ENCODE assay signal across 8 mouse cellular contexts in the genomic region with DNA sequence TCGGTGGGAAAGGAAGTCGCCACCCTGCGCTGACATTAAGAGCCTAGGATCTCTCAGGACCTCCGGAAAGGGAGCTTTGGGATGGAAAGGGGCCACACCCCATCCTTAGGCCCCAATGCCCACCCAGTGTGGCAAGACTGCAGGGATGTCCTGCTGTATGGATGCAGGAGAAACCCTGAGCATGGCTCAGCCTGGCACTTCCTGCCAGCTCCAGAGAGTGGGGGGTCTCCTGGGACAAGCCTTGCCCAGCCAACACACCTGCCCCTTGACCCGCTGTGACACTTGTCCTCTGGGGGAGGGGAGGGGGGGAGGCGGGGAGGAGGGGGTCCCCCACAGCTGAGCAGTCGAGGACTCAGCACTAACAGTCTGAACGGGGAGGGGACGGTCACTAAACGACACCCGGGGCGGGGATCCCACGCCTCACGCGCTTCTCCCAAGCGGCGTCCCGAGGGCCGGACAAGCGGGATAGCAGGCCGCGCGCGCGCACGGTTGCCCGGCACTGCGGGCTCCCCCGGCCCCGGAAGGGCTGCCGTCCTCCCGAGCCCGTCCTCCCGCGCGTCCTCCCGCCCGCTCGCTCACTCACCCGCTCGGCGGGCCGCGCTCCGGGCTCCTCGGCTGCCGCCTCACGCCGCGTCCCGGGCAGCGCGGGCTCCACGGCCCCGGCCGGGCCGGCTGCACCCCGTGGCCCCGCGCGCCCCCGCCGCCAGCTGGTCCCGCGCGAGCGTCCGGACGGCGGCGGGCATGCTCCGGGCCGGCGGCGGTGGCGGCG. TPM values are rescaled to one million over a fixed set of nuclear protein-coding genes. Genes with fewer than 3 reads are reported as not detected.
A peak's percentile ranks its signal among the peaks of the same experiment; 100 is the strongest.
DNase-seq lines count a peak whose midpoint lies in the region; ATAC-seq and TF ChIP-seq lines count a peak whose summit lies in the region.

No protein-coding gene starts in this region.

- ATAC-seq in inflammation-experienced regulatory T-cells, adult 6 months, result peak; percentile 36
- ATAC-seq in liver, embryonic 14.5 days (ENCODE audit: insufficient read depth), result peak; percentile 49
- peak; percentile 71 for ATAC-seq in neural tube, embryonic 13.5 days (ENCODE audit: low read depth)

- H3K27me3 ChIP-seq in liver, embryonic 14.5 days (ENCODE audit: control insufficient read depth, insufficient read depth, low read length), result no peaks in the 10 kb centered on the region
- no peaks in the 10 kb centered on the region for H3K27me3 ChIP-seq in neural tube, embryonic 13.5 days

- TF ChIP-seq CTCF in liver, embryonic 14.5 days (IDR thresholded peaks at IDR 0.05; ENCODE audit: low read depth), result no peak

- peak overlapping the region; percentile 71 for H3K9ac ChIP-seq in liver, embryonic 14.5 days (replicated peaks)
- peak overlapping the region; percentile 92 for H3K9ac ChIP-seq in neural tube, embryonic 13.5 days

- no peaks in the 10 kb centered on the region; the same call in 1 of the 2 replicates for H3K36me3 ChIP-seq in liver, embryonic 14.5 days (replicated peaks; ENCODE audit: control insufficient read depth, insufficient read depth, low read depth)
- H3K36me3 ChIP-seq in neural tube, embryonic 13.5 days, result peaks cover 23% of the 10 kb centered on the region

- peak overlapping the region; percentile 82 for H3K4me2 ChIP-seq in liver, embryonic 14.5 days (ENCODE audit: low read depth)
- peak overlapping the region; percentile 84 for H3K4me2 ChIP-seq in neural tube, embryonic 13.5 days

- peaks cover 11 to 18% of the 10 kb centered on the region in 2 experiments for H3K4me1 ChIP-seq in liver, embryonic 14.5 days (replicated peaks; ENCODE audit: control insufficient read depth in 2 of 2, insufficient read depth in 2 of 2, low read length in 1 of 2)
- H3K4me1 ChIP-seq in neural tube, embryonic 13.5 days (replicated peaks), result peaks cover 30% of the 10 kb centered on the region

- TF ChIP-seq EP300 in liver, embryonic 14.5 days (IDR thresholded peaks at IDR 0.05; ENCODE audit: low read depth), result no peak

- intact Hi-C loops in gastrocnemius, postnatal 14 days (cut with DNase I; ENCODE audit: low total_unique reads), result loop anchor here (5.0 kb wide), 1 partner anchor 37 kb away; no protein-coding TSS in a partner anchor

- H3K4me3 ChIP-seq in liver, embryonic 14.5 days (ENCODE audit: insufficient read depth in 1 of 2, low read depth in 2 of 2, low read length in 2 of 2), result peak overlapping the region; percentile 59 to 75
- H3K4me3 ChIP-seq in neural tube, embryonic 13.5 days, result peak overlapping the region; percentile 71

- peak; percentile 59 for DNase-seq in right cerebral cortex, postnatal 4 days
- no peak for DNase-seq in right cerebral cortex, postnatal 36 days (ENCODE audit: low spot score in 2 of 2)
- peak; percentile 64 to 66 for DNase-seq in cerebellum, postnatal 10 days
- DNase-seq in gastrocnemius, postnatal 14 days, result peak; percentile 63
- no peak for DNase-seq in liver, embryonic 14.5 days (ENCODE audit: low read depth in 3 of 3, low spot score in 3 of 3)
- peak; percentile 79 for DNase-seq in thymus, postnatal 4 days

- no peaks in the 10 kb centered on the region for H3K9me3 ChIP-seq in liver, embryonic 14.5 days (ENCODE audit: control insufficient read depth, low read length)
- no peaks in the 10 kb centered on the region for H3K9me3 ChIP-seq in neural tube, embryonic 13.5 days

- H3K27ac ChIP-seq in liver, embryonic 14.5 days, result no peak overlapping the region
- H3K27ac ChIP-seq in neural tube, embryonic 13.5 days (replicated peaks), result peak overlapping the region; percentile 88

- 1% methylated on average over 76 of the region's 77 CpGs for WGBS in liver, embryonic 14.5 days (ENCODE audit: insufficient replicate concordance)
- 1% methylated on average over 60 of the region's 77 CpGs for WGBS in neural tube, embryonic 13.5 days

RNA-seq across cellular contexts. Expression of gene Pitpnm2, which starts 0.5 kb away (rescaled TPM):
- 10 to 100 TPM; 18.4 to 19.0 TPM for total RNA-seq in gastrocnemius, postnatal 14 days (2021)
- 10 to 100 TPM in 2 of 3 experiments, 1 to 10 TPM in 1; 5.5 to 15.7 (median 11.1) TPM for polyA plus RNA-seq in inflammation-experienced regulatory T-cells, adult 6 months (2017; shearing (Covaris generic))
- polyA plus RNA-seq in liver, embryonic 14.5 days (2012; rRNA removed), result 4.7 and 5.8 TPM in 2 replicates
- polyA plus RNA-seq in liver, embryonic 14.5 days (2014; fragmentation: Nextera tagmentation; extraction: Ambion mirVana), result 1.9 and 2.1 TPM in 2 replicates
- polyA plus RNA-seq in neural tube, embryonic 13.5 days (2015; fragmentation: Nextera tagmentation; extraction: Ambion mirVana), result 7.9 and 8.4 TPM in 2 replicates

Comparison
In these comparisons a context has a peak if more than half of its experiments do, and no peak if none do; other contexts are left out.
1. DNase-seq: peak in right cerebral cortex, postnatal 4 days (single experiment), cerebellum, postnatal 10 days (2 of 2), gastrocnemius, postnatal 14 days (single experiment) and thymus, postnatal 4 days (single experiment); none in right cerebral cortex, postnatal 36 days (0 of 2) and liver, embryonic 14.5 days (0 of 3).
2. Peak in every context shown above with its lines, with median percentiles within 50 percentile points of each other: ATAC-seq.